Mouse (Mus musculus): ENCODE results near the gene Iqgap2.

Iqgap2 gene

DNA sequence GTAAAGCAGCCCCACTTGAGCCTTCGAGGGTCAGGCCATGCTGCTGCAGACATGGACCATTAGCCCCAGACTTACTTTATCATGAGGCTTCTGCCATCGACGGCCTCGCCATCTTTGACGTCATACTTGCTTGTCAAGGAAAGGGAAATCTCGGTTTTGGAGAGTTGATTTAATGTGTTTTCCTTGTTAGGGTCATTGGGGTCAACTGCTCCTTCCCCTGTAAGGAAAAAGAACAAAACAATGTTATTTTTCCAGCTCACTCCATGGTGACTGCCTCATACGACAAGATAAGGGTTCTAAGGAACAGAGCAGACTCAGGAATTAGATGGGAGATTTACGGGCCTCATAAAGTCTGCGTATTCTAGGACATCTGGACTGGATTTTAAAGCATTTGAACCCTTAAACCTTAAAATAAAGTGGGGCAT lies 245.0 kb downstream of the Iqgap2 start:
- no peak for DNase-seq

DNA sequence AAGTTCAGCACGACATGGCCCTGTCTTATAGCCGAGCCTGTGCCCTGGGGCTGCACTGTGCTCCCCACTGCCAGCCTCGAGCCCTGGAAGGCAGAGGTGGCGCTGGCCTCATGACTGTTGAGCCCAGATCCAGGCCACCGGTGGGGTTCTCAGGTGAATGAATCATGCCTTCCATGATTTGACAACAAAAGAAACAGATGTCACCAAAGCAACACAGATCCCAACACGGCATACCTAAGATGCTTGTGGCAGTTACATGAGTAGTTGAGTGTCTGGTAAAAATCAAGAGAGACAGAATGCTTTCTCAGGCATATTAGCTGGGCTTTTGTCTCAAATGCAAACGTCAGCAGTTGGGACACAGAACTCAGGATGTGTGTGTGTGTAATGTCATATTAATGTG lies 248.0 kb downstream of the Iqgap2 start:
- no peak for DNase-seq

DNA sequence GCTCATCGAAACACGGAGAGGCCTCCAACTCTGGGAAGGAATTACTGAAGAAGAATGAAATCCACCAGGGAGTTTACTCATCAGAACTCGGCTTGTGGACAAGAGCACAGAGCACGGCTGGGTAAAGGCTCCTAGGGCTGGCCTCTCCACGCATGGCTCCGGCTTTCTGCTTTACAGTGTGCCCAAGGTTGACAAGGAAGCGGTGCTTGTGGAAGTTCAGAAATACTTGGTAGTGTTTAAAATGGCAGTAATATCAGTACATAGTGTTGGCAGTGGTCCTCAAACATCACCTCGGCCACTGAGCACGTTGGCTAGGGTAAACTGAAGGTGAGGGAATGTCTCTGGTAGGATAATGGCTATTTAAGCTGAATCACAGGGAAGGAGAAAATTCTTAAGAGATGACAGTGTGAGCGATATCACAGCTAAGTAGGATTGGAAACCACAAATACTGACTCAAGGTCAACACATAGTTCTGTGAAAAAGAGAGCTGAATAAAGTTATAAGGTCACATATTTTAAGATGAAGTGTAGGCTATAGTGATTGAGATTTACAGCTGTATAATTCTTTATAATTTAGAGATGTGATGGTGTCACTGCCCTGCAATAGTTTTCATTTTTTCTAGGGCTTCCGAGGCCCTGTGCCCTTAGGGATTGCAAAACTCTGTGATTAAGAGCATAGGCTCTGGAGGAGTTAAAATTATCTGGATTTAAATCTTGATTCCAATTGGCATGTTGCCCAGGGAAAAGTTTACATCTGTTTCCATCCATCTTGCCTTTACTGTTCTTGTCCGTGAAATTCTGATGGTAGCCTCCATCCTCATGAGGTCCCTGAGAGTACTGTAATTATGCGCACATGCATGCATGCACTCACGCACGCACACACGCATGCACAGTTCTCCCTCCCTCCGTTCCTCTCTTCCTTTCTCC lies 250.4 kb downstream of the Iqgap2 start:
- no peak for DNase-seq

GRCm38 (mm10) chr13:95640408-95640807 lies 251.3 kb downstream of the Iqgap2 start:
- DNase-seq = no peak

GRCm38 (mm10) chr13:95639336-95640116 lies 252.2 kb downstream of the Iqgap2 start:
- DNase-seq = no peak

GRCm38 (mm10) chr13:95638894-95639293 lies 252.8 kb downstream of the Iqgap2 start:
- DNase-seq = no peak

GRCm38 (mm10) chr13:95637737-95638136 lies 254.0 kb downstream of the Iqgap2 start:
- DNase-seq = no peak

GRCm38 (mm10) chr13:95635301-95635700 lies 256.4 kb downstream of the Iqgap2 start:
- no peak for DNase-seq

- DNase-seq = no peak
Measured at GRCm38 (mm10) chr13:95634451-95634850, 257.3 kb downstream of the Iqgap2 start.

- no peak for DNase-seq
Measured at GRCm38 (mm10) chr13:95633384-95633783, 258.3 kb downstream of the Iqgap2 start.

GRCm38 (mm10) chr13:95632144-95632543 lies 259.6 kb downstream of the Iqgap2 start:
- DNase-seq = no peak

GRCm38 (mm10) chr13:95630747-95631146 lies 261.0 kb downstream of the Iqgap2 start:
- no peak for DNase-seq

GRCm38 (mm10) chr13:95629751-95630150 lies 262.0 kb downstream of the Iqgap2 start:
- no peak for DNase-seq

DNA sequence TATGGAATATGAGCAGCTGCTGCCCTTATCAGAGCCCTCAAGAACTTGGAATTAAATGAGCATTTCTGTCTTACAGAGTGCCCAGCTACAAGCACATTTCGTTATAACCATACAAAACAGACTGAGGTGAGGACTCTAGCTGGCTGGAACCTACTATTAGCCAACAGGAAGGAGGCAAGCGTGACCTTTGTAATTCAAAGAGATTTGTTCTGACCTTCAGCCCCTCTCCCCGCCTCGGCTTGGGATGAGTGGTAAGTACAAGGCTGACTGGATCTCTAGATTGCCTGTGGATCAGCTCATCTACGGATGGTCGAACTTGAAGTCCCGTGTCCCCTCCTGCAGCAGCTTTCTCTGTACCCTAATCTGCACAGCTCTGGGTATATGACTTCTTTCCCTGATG lies 265.0 kb downstream of the Iqgap2 start:
- DNase-seq = no peak

GRCm38 (mm10) chr13:95623042-95623441 lies 268.7 kb downstream of the Iqgap2 start:
- no peak for DNase-seq

GRCm38 (mm10) chr13:95621563-95621962 lies 270.2 kb downstream of the Iqgap2 start:
- DNase-seq = no peak

- peak; percentile 19 for DNase-seq
Measured at GRCm38 (mm10) chr13:95618859-95619258, 272.9 kb downstream of the Iqgap2 start.

DNA sequence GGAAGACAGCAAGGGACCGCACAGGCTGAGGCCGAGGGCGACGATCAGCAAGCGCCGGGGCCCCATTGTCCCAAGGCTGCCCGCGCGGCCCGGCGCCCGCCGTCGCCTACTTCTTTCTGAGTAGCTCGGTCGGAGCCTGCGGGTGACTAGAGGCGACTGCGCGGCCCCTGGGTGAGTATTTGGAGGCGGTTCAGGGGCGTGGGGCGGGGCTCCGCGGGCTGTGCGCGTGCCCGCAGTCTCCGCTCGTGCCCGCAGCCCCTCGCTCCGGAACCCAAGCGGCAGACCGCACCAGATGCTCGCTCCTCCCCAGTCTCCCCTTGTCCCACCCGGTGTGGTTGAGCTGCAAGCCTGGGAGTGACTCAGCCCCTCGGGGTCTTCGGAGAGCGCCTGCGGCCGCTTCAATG lies 273.4 kb downstream of the Iqgap2 start, which contains the start of gene F2r:
Gene F2r, minus strand, starts transcription at position 179 of the 404 bp plus-strand sequence.
- DNase-seq = peak; percentile 91

- DNase-seq = no peak
Measured at GRCm38 (mm10) chr13:95617671-95618171, 274.0 kb downstream of the Iqgap2 start.

- peak; percentile 68 for DNase-seq
Measured at GRCm38 (mm10) chr13:95617082-95617670, 274.5 kb downstream of the Iqgap2 start.

DNA sequence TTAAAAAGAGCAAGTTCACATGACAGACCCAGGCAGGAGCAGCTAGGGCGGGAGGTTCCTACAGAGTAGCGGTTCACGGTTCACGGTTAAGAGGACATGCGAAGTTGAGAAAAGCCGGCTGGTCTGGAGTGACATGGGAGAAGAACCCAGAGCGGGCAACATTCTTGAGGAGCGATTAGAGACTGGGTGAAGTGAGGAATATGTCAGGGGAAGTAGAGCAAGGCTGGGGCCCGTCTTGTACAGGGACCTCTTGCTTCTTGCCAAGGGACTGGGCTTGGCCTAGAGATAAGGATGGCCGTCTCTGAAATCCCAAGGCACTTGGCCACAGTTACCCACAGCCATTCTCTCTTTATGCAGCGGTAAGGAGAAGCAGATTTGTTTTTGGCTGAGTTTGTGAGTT lies 275.2 kb downstream of the Iqgap2 start:
- no peak for DNase-seq

DNA sequence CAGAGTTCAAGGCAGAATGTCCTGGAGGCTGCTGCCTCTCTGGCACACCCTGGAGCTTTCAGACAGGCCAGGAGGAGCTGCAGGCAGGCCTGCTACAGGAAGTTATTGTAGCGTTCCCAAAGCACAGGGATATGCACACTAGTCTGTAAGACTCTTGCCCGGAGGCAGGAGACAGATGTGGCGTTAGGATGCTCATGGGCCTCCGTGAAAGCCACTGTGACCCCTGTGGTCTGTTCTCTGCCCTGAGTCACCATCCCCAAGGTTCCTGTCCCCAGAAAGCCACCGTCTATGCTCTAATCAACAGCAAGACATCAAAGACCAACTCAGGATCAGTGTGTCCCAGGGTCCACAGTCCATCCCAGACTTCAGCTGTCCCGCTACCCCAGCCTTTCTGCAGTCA lies 277.0 kb downstream of the Iqgap2 start:
- no peak for DNase-seq

DNA sequence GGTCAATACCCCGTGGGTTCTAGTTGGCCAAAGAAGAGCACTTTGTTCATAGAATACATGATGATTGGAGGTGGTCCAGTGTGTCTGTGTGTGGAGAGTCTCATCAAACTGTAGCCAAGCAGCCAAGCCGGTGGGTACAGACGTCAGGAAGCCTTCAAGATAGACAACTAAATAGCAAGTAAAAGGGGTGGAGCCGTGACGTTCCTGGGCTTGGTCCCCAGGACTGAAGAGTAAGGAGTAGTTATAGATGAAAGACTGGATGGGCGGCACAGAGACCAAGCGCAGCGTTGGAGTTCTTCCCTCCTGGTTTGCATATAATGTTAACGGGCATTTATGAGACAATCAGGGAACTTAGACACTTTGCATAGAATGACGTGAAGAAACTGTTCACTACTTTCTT lies 279.5 kb downstream of the Iqgap2 start:
- DNase-seq = no peak
